Mouse (Mus musculus) forebrain, embryonic 15.5 days (tissue): ENCODE data around the gene Ppp2r5e. TPM values are rescaled to one million over a fixed set of nuclear protein-coding genes. Genes with fewer than 3 reads are reported as not detected.
A peak's percentile ranks its signal among the peaks of the same experiment; 100 is the strongest.

ENCODE experiments used
- ATAC-seq: fragments of 200-750 bp; cut with Nextera tagmentation; replicated peaks from 2 replicates; pipeline ENCODE4 v1.8.0; 2017; ENCODE audit warnings: mild to moderate bottlenecking, moderate TSS enrichment, moderate library complexity
- H3K27ac ChIP-seq: fragments of 300-500 bp; sonication (generic); replicated peaks from 2 replicates; pipeline ENCODE4 v1.5.1; 2015; ENCODE audit warnings: mild to moderate bottlenecking, inconsistent platforms
- H3K27me3 ChIP-seq: fragments of 300-500 bp; sonication (generic); 2 replicates; pipeline ENCODE4 v1.6.1; 2015; ENCODE audit warnings: inconsistent platforms
- H3K36me3 ChIP-seq: fragments of 300-500 bp; sonication (generic); 2 replicates; pipeline ENCODE4 v1.6.1; 2015; ENCODE audit warnings: mild to moderate bottlenecking, inconsistent platforms
- H3K4me1 ChIP-seq: fragments of 300-500 bp; sonication (generic); 2 replicates; pipeline ENCODE4 v1.6.1; 2015; ENCODE audit warnings: inconsistent platforms
- H3K4me2 ChIP-seq: fragments of 300-500 bp; sonication (generic); replicated peaks from 2 replicates; pipeline ENCODE4 v1.6.1; 2015; ENCODE audit warnings: mild to moderate bottlenecking, inconsistent platforms
- H3K4me3 ChIP-seq: fragments of 300-500 bp; sonication (generic); 2 replicates; pipeline ENCODE4 v1.5.1; 2015; ENCODE audit warnings: mild to moderate bottlenecking, inconsistent platforms
- H3K9ac ChIP-seq: fragments of 300-500 bp; sonication (generic); replicated peaks from 2 replicates; pipeline ENCODE4 v1.6.1; 2015; ENCODE audit warnings: mild to moderate bottlenecking, inconsistent platforms
- H3K9me3 ChIP-seq: fragments of 300-500 bp; sonication (generic); 2 replicates; pipeline ENCODE4 v1.6.1; 2016; ENCODE audit warnings: inconsistent platforms
- WGBS: fragments of 180-500 bp; shearing (Covaris S2); methylation state at CpG from one replicate; pipeline ENCODE4 v1.1.7; 2015; ENCODE audit warnings: mixed read lengths; 5-methylcytosine and 5-hydroxymethylcytosine counted together
- polyA plus RNA-seq: library from polyadenylated mRNA; unstranded; fragments of >200 nt; fragmentation: Nextera tagmentation; extraction: Ambion mirVana; gene quantifications from 2 replicates; pipeline ENCODE4 v1.2.1, GENCODE M21; 2015

Ppp2r5e gene
- 22.9 and 26.8 TPM in 2 replicates for polyA plus RNA-seq

DNA sequence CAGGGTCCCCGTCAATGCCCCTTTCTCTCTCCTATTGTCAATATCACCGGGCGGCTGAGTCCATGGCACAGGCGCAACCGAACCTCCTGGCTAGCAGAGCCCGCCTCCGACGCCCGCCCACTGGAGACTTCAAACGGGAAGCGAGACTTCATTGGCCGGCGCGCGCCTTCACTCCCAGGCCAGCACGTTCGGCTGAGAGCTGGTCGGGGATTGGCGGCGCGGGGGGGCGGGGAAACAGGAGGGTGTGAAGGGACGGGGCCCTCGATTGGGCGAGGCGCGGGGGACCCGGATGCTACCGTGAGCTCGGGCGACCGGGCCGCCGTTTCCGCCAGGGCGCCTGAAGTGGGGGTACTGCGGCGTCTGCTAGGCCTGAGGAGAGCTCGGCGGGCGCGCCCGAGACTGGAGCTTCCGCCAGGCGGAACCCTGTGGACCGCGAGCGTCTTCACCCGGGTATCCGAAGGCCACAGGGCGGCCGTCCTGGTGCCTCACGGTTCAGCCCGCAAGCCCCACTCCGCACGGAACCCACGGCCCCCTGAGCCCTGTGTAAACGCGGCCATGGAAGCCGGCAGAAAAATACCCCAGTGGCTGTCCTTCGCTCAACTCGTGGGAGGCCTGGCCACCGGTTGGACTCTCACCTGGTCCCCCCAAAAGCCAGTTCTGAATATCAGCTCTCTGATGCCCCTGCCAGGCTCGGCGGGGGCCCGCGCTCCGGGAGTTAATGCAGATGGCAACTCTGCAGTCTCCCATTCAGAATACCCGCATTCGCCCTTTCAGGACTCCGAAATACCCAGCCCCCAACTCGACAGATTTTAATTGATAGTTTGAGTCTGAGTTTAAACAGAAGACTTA, at the start of gene Ppp2r5e:
TSS of gene Ppp2r5e (minus strand) at position 92 of the 849 bp plus-strand sequence.
- ATAC-seq, result peak; percentile 99
- H3K4me3 ChIP-seq, result peak within 1 kb of the TSS; percentile 100
- no peaks in the 10 kb centered on the region for H3K27me3 ChIP-seq
- H3K4me1 ChIP-seq, result peaks cover 26% of the 10 kb centered on the region
- H3K4me2 ChIP-seq, result peak within 1 kb of the TSS; percentile 75
- H3K9me3 ChIP-seq, result no peaks in the 10 kb centered on the region
- H3K36me3 ChIP-seq, result peaks cover 12% of the 10 kb centered on the region
- H3K9ac ChIP-seq, result peak within 1 kb of the TSS; percentile 99
- under 1% methylated on average over 70 of the region's 72 CpGs for WGBS
- H3K27ac ChIP-seq, result peak within 1 kb of the TSS; percentile 99

DNA sequence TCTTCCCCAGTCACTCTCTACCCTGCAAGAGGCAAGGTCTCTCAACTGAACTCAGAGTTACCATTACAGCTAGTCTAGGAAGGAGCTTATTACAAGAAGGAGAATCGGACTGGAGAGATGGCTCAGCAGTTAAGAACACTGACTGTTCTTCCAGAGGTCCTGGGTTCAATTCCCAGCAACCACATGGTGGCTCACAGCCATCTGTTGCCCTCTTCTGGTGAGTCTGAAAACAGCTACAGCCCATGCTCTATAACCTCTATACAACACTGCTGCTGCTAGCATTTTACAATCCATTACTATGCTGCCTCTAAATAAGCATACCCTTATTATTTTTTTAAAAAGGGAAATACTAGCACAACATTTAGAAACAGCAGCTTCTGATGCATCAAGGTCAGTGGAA, 49.7 kb upstream of the Ppp2r5e start:
- 94% methylated on average over 1 of the region's 1 CpGs for WGBS
- Histone ChIP-seq H3K4me2 (no peak overlapping the region), H3K36me3 (no peaks in the 10 kb centered on the region), H3K4me1 (peaks cover 10% of the 10 kb centered on the region), H3K4me3 (no peak overlapping the region), H3K9me3 (no peaks in the 10 kb centered on the region), H3K27ac (no peak overlapping the region), H3K9ac (no peak overlapping the region), H3K27me3 (no peaks in the 10 kb centered on the region)
- ATAC-seq, result no peak

DNA sequence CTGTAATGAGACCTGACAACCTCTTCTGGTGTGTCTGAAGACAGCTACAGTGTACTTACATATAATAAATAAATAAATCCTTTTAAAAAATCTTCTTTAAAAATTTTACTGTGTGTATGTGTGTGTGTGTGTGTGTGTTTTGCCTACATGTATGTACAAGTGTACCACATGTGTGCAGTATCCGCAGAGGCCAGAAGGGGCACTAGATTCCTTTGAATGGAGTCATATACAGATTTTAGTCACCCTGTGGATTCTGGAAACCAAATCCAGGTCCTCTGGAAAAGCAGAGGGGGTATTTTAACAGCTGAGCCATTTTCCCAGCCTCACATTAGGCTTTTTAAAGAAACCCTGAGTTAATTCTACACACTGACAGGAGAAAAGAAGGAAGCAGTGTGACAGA, 45.7 kb upstream of the Ppp2r5e start:
- Histone ChIP-seq H3K36me3 (no peaks in the 10 kb centered on the region), H3K9me3 (no peaks in the 10 kb centered on the region), H3K4me1 (no peaks in the 10 kb centered on the region), H3K9ac (no peak overlapping the region), H3K4me2 (no peak overlapping the region), H3K27ac (no peak overlapping the region), H3K4me3 (no peak overlapping the region), H3K27me3 (no peaks in the 10 kb centered on the region)
- no peak for ATAC-seq
- WGBS, result 100% methylated on average over 1 of the region's 1 CpGs

DNA sequence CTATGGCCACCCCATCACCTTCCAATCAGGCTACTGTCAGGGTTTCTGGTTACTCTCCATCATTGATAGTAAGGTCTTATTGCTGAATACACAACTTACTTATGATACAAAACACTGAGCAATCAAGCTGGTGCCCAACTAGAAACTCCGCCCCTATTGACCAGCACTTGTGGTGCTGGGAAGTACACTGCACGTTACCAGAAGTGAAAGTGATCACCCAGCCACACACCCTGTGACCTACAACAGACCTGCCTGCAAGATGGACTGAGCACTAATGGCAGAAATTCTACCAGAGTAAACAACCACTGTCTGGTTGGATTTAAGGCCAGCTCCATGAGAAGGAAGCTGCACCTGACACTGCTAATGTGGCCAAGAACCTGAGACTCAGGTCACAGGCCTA, 42.3 kb upstream of the Ppp2r5e start:
- Histone ChIP-seq H3K4me3 (no peak overlapping the region), H3K9me3 (no peaks in the 10 kb centered on the region), H3K27me3 (no peaks in the 10 kb centered on the region), H3K36me3 (no peaks in the 10 kb centered on the region), H3K27ac (no peak overlapping the region), H3K4me2 (no peak overlapping the region), H3K4me1 (no peaks in the 10 kb centered on the region), H3K9ac (no peak overlapping the region)
- WGBS, result 92% methylated on average over 2 of the region's 2 CpGs
- no peak for ATAC-seq

DNA sequence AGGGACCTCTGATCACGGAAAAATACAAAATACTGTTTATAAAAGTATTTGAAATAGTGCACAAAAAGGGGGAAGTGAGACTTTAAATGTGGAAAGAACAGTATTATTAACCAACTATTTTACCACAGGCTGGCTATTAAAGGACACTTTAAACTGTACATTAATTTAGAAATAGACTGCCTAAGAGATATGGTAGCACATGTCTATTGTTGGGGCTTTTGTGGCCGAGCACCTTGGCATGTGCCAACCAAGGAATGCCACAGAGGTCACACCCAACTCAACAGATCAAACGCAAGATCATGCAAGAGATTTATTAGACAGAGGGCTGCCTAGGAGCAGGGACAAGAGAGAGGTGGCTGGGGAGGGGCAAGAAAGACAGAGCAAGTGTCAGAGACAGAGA, 41.1 kb upstream of the Ppp2r5e start:
- WGBS, result 87% methylated on average over 3 of the region's 3 CpGs

DNA sequence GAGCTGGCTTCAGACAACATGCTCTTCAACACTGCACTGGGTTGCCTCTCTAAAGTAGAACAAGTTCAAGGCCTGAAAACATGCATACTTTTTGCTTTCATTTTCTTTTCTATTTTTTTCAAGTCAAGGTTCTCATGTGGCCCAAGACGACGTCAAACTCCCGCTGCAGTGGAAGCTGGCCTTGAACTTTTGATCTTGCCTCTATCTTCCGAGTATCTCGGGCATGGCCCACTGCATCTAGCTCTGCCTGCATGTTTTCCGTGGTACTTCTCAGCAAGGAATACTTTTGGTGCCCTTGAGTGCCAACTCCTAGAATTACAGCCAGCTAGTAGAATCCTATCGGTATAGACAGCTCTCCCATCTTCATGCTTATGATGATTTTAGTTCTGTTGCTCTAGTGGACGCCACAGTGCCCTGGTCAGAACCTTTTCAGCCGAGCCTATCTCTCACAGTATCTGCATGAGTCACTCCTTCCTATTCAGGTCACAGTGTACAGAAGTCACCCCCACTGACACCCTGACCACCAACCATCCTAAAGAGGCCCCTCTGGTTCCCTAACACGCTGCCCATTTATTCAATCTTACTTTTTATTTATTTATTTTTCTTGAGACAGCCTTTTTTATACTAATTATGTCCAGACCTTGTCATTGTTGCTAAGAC, 39.9 kb upstream of the Ppp2r5e start:
- Histone ChIP-seq H3K9ac (no peak overlapping the region), H3K4me3 (no peak overlapping the region), H3K4me2 (no peak overlapping the region), H3K27me3 (no peaks in the 10 kb centered on the region), H3K27ac (no peak overlapping the region), H3K36me3 (no peaks in the 10 kb centered on the region), H3K9me3 (no peaks in the 10 kb centered on the region), H3K4me1 (no peaks in the 10 kb centered on the region)
- ATAC-seq, result no peak
- 94% methylated on average over 10 of the region's 10 CpGs for WGBS

More for the DNA sequence above, 41.1 kb upstream of the Ppp2r5e start:
- H3K27me3 ChIP-seq, result no peaks in the 10 kb centered on the region
- no peaks in the 10 kb centered on the region for H3K9me3 ChIP-seq
- H3K36me3 ChIP-seq, result no peaks in the 10 kb centered on the region
- no peak overlapping the region for H3K9ac ChIP-seq
- no peak overlapping the region for H3K4me3 ChIP-seq
- no peak overlapping the region for H3K27ac ChIP-seq
- H3K4me2 ChIP-seq, result no peak overlapping the region
- H3K4me1 ChIP-seq, result no peaks in the 10 kb centered on the region
- ATAC-seq, result no peak

DNA sequence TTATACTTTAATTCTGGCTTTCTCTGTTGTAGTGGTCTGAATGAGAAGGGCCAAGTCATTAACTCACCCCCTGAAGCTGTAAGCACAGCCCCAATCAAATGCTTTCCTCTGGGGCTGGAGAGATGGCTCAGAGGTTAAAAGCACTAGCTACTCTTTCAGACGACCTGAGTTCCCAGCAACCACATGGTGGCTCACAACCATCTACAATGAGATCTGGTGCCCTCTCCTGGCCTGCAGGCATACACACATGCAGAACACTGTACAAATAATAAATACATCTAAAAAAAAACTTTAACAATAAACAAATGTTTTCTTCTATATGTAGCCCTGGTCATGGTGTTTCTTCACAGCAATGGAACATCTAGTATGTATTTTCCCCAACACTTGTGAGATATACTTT, 33.6 kb upstream of the Ppp2r5e start:
- no peak overlapping the region for H3K4me3 ChIP-seq
- 70% methylated on average over 1 of the region's 1 CpGs for WGBS

DNA sequence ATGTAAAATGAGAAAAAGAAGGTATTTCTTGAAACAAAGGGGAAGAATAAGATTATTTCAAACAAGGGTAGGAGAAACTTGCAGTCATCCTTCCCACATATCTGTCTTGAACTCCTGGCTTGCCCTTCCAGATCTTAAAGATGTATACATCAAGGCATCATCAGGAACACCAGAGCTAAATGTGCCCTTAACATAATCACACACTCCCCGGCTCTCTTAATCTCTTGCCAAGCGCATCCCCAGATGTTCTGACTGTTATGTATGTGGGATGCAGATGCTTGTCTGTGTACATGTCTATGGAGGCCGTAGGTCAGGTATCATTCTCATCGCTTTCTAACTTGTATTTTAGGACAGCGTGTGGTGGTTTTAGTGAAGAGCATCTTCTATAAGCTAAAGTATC, 27.2 kb upstream of the Ppp2r5e start:
- no peak overlapping the region for H3K9ac ChIP-seq
- WGBS, result 92% methylated on average over 5 of the region's 5 CpGs
- H3K4me1 ChIP-seq, result no peaks in the 10 kb centered on the region
- no peak overlapping the region for H3K4me3 ChIP-seq
- H3K27ac ChIP-seq, result no peak overlapping the region
- no peaks in the 10 kb centered on the region for H3K27me3 ChIP-seq
- H3K4me2 ChIP-seq, result no peak overlapping the region
- no peak for ATAC-seq
- H3K9me3 ChIP-seq, result no peaks in the 10 kb centered on the region
- H3K36me3 ChIP-seq, result no peaks in the 10 kb centered on the region

More for the DNA sequence above, 33.6 kb upstream of the Ppp2r5e start:
- no peaks in the 10 kb centered on the region for H3K27me3 ChIP-seq
- no peak overlapping the region for H3K4me2 ChIP-seq
- no peak for ATAC-seq
- H3K9ac ChIP-seq, result no peak overlapping the region
- no peak overlapping the region for H3K27ac ChIP-seq
- no peaks in the 10 kb centered on the region for H3K9me3 ChIP-seq
- H3K36me3 ChIP-seq, result no peaks in the 10 kb centered on the region; the same call in 1 of the 2 replicates
- no peaks in the 10 kb centered on the region for H3K4me1 ChIP-seq

DNA sequence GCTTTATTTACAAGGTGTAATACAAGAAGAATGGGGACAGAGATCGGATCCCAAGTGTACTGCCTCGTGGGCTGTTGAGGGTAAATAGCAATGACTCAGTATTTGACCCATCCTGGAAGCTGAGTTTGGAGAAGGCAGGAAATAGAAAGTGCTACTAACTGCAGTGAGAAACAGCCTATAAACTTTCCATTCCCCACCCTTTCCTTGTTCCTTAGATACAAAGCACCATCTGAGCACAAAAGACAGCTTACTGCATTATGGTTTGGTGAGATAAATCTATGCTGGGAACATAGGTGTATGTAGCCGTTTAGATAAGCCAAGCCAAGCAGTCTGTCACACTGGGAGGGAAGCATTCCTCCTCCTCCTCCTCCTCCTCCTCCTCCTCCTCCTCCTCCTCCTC, 26.8 kb upstream of the Ppp2r5e start:
- Histone ChIP-seq H3K27me3 (no peaks in the 10 kb centered on the region), H3K36me3 (no peaks in the 10 kb centered on the region), H3K4me3 (no peak overlapping the region), H3K4me2 (no peak overlapping the region), H3K27ac (no peak overlapping the region), H3K9me3 (no peaks in the 10 kb centered on the region), H3K9ac (no peak overlapping the region), H3K4me1 (no peaks in the 10 kb centered on the region)
- WGBS, result 79% methylated on average over 3 of the region's 3 CpGs
- no peak for ATAC-seq

DNA sequence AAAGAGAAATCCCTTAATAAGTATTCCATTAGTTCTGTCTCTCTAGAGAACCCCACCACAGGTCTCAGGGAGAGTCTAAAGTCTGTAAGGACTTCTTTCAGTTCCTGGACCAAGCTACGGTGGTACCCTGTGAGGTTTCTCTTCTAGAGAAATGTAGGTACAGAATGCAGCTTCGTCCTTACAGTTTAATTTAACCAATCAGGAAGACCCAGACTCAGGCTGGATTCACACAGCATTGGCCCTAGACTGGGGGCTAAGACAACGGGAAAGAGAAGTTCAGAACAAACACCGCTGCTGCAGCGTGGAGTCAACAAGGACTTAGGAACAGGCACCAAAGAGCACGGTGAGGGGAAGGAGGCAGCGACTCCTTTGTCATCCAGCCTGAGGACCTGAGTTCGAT, 20.8 kb upstream of the Ppp2r5e start:
- WGBS, result 69% methylated on average over 8 of the region's 8 CpGs
- Histone ChIP-seq H3K4me2 (no peak overlapping the region), H3K27me3 (no peaks in the 10 kb centered on the region), H3K9ac (no peak overlapping the region), H3K9me3 (no peaks in the 10 kb centered on the region), H3K4me3 (no peak overlapping the region), H3K36me3 (no peaks in the 10 kb centered on the region), H3K4me1 (no peaks in the 10 kb centered on the region), H3K27ac (no peak overlapping the region)
- ATAC-seq, result no peak

DNA sequence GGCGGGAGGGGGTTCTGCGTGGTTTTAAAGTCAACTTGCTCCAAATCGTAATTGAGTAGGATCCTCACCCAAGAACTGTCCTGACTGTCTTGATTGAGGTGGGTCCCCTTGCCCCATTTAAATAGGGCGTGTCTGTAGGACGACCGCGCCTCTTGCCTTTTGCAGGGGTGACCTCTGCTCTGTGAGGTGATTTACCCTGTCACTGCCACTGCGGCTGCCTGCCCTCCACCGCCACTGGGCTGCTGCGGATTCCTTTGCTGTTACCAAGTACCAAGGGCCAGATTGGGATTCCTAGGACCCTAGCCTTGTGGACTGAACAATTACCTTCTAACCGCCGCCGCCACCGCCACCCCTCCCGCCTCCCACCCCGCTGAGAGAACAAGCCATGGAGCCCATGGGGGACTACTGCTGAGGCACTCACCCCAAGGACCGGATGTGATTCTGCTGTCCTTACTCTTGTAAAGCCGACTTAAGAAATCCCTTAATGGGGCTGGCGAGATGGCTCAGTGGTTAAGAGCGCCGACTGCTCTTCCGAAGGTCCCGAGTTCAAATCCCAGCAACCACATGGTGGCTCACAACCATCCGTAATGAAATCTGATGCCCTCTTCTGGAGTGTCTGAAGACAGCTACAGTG, 20.2 kb upstream of the Ppp2r5e start:
- no peak for ATAC-seq
- H3K27ac ChIP-seq, result no peak overlapping the region
- H3K9me3 ChIP-seq, result no peaks in the 10 kb centered on the region
- H3K27me3 ChIP-seq, result no peaks in the 10 kb centered on the region
- WGBS, result 6% methylated on average over 24 of the region's 24 CpGs
- H3K4me2 ChIP-seq, result 0 out of 2 replicates have a peak overlapping the region, but pooled peaks have one; percentile 5
- H3K36me3 ChIP-seq, result no peaks in the 10 kb centered on the region
- H3K4me3 ChIP-seq, result no peak overlapping the region
- H3K9ac ChIP-seq, result no peak overlapping the region
- no peaks in the 10 kb centered on the region for H3K4me1 ChIP-seq

DNA sequence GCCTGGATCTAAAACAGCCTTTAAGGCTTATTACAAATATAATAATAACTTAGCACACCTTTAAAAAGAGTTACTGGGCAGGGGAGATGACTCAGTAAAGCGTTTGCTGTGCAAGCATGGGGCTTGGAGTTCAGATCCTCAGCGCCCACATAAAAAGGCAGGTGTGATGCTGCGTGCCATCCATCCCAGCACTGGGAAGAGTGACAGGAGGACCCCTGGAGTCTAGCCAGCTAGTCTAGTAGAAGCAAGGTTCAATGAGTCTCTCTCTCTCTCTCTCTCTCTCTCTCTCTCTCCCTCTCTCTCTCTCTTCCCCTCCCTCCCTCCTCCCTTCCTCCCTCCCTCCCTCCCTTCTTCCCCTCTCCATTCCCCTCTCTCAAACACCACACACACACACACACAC, 19.5 kb upstream of the Ppp2r5e start:
- WGBS, result 50% methylated on average over 3 of the region's 3 CpGs
- Histone ChIP-seq H3K27ac (no peak overlapping the region), H3K9ac (no peak overlapping the region), H3K9me3 (no peaks in the 10 kb centered on the region), H3K4me1 (no peaks in the 10 kb centered on the region), H3K36me3 (no peaks in the 10 kb centered on the region), H3K4me3 (no peak overlapping the region), H3K27me3 (no peaks in the 10 kb centered on the region), H3K4me2 (no peak overlapping the region)
- no peak for ATAC-seq
